Mouse (Mus musculus) heart, postnatal 0 days (tissue): ENCODE measurements around the gene Grm3.

Source experiments
- CTCF ChIP-seq: IDR thresholded peaks from 2 replicates; pipeline ENCODE4 v1.5.1; 2016; ENCODE audit warnings: antibody characterized with exemption, control low read depth, low read depth
- EP300 ChIP-seq: IDR thresholded peaks from 2 replicates; pipeline ENCODE4 v1.6.1; 2016; ENCODE audit warnings: antibody characterized with exemption, low read depth

DNA sequence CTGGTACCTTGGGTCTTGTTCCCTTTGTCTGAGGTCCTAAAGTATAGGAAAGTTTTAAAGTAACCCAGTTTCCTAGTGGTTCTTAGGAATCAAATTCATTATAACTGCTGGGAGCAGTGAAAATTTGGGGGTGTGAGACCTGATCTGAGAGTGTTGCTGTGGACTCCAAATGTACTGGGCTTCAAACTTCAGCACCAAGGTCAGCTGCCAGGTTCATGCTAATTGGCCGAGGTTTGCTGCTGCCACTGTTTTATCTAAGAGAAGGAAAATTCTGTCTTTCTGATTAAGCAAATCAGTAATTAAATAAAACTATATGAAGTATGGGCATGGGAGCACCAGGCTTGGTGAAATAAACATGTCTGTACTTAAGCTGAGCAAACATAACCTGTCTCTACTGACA is 278.8 kb downstream of the Grm3 start:
- TF ChIP-seq CTCF (no peak), EP300 (no peak)
